Mouse (Mus musculus): Measurements from ENCODE around the gene Ednrb.

Gene Ednrb

DNA sequence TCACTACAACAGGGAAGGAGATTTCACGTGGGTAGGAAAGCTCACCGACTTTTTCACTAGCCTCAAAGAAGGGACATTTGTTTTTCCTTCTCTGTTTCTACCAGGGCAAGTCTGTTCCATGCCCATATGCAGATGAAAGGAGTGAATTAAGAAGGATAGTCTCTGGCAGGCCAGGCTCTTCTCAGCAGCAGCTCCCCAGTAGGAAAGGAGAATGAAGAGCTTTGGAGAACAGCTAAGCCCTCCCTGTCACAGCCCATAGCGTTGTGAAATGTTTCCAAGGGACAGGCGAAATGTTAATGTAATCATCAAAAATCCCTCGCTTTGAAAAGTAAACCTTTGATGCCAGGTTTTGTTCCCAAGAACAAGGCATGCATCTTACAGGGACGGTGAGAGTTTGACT lies 76.7 kb downstream of the Ednrb start:
- no peak for DNase-seq (ENCODE audit: low read depth, low spot score)
